Mouse (Mus musculus) CD4-positive helper T cell, adult 2 months (primary cell): ENCODE measurements at regions not wholly inside any gene's neighbourhood (a gene's known extent, or its start where the extent isn't known, plus 50 kb on each side); places are given as distances from the start of the nearest gene placed in this dataset.

Experiments
- DNase-seq: peaks from one replicate; pipeline ENCODE4 v3.0.0-alpha.2; 2012; ENCODE audit warnings: low read depth, missing footprints, low spot score

- DNase-seq = no peak
Measured at GRCm38 (mm10) chr11:52628875-52629274, 135.6 kb upstream of the Fstl4 start.

DNA sequence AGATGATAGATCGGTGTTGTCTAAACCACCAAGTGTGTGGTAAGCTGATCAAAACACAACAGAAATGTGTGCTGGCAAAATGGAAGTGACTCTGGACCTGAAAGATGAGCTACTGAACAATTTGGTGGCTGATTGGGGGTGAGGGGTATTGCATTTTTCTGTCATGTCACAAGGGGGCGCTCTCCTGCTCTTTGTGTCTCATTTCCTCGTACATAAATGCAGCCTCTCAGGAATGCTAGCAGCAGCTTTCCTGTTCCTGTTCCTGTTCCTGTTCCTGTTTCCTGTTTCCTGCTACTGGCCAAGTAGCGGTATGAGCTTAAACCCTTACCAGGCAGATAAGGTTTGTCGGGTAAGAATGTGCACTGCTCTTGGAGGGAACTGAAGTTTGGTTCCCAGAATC lies 134.7 kb upstream of the Fstl4 start:
- no peak for DNase-seq

DNA sequence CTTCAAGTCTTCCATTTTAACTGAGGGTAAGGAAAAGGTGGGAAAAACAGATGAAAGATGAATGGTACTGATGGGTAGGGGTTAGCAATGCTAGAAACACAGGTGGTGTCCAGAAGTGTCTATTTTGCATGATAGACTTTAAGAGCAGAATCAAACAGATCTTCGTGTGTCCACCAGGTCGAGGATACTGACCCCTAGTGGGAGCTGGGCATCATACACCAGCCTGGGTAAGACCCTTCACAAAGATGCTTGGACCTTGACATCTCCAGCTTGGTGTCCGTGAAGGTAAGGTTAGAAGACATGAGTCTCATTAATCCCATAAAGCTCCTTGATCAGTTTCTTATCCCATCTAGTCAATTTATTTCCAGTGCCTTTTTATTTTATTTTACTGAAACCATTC lies 132.9 kb upstream of the Fstl4 start:
- DNase-seq = no peak

DNA sequence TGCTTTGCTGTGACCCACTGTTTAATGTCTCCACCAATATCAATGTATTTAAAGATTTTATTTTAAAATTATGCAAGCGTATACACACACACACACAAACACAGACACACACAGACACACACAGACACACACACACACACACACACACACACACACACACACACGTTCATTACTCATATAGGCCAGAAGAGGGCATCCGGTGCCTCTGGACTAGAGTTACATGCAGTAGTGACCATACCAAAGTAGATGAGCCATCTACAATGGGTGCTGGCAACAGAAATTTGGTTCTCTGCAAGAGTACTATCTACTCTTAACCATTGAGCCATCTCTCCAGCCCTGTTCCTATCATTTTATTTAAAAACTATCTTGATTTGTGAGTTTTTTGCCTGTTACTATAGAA lies 130.2 kb upstream of the Fstl4 start:
- no peak for DNase-seq

- DNase-seq = no peak
Measured at GRCm38 (mm10) chr11:52635716-52636389, 128.6 kb upstream of the Fstl4 start.

DNA sequence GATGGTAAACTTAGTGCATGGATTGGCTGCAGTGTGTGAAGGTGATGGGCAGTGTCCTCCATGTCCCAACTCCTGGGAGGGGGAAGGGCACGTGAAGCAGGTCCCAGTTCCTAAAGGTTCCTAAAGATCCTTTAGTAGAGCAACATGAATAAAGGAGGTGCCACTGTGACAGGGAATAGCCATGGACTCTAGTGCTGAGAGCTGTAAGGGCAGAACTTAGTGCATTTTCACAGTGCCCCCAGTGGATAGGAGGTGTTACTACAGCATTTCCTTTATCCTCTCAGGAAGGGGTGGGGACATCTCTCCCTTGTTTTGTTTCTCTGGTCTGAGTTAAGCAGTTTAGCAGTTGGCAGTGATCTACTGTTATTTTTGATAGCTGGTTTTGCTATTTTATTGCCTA lies 125.5 kb upstream of the Fstl4 start:
- DNase-seq = no peak

DNA sequence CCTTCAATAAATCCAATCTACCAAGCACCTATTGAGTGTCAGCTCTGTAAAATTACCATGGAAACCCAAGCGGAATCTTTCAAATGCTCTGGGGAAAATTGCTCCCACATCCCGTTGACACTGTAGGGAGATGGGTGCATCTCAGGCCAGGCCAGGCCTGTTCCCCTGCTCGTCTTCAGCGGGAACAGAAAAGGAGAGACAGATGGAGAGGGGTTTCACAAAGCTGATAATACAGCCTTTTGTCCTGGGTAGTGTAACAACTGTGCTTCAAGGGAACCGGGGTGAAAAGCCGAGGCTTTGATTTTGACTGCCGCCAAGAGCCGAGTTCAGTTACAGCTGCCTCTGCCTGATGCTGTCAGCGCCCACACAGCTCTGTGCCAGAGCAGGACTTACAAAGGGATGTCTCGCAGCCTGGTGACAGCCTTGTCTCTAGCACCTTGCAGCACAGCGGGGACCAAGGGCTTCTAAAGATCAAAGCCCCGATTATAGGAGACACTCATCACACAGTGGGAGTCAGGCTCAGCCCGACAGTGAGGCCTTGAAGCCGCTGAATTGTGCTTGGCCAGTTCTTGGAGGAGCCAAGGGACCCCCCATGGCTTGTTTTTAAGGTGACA lies 122.6 kb upstream of the Fstl4 start:
- DNase-seq = no peak

- DNase-seq = no peak
Measured at GRCm38 (mm10) chr11:52644081-52644768, 120.2 kb upstream of the Fstl4 start.

DNA sequence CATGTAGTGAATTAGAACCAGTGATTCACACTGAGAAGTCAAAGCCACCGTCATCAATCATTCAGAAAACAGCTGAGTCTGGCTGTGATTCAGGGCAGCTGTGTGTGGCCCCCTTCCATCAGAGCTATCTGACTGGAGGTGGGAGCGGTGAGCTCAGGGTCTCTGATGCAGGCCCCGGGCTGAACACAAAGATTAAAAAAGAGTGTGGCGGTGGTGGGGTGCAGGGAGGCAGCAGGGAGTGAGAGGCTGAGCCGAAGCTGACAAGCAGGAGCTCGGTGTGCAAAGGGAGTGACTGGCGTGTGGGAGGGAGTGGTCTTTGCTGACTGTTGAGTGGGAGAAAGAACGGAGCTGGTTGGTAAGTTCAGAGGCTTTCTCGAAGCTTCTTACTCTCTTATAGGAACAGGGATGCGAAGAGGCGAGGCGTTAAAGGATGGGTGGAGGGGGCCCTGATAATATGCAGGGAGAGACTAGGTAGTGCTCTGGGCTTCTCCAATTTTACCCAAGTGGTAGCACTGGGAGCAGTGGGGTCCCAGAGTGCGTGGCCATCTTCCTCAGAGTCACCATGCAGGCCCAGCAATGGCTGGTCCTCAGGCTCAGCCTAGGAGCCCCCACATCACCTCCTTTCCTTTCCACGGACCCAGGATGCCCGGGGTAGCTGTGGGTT lies 116.1 kb upstream of the Fstl4 start:
- no peak for DNase-seq

DNA sequence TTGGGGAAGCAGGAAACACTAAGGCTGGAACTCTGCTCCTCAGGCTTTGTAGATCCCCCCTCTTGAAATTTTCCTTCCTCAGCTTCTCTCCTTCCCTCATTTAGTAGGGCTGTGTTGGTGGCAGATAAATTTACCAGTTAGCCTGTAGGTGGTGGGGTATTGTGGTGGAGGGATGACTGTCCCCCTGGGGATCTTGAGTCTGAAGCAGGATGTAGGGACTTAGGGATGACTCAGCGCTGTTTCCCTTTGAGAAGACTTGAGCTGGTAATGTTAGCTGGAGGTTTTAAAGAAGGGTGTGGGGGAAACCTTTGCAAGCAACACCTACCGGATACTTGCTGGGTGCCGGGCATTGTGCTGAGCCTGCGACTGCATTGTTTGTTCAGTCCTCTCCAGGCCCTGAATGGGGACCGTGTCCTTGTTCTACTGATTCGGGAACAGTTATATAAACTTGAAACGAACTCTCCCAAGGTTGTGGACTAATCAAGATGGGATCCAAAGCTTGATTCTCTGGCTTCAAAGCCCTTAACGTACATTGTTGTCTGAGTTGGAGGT lies 115.5 kb upstream of the Fstl4 start:
- no peak for DNase-seq

- no peak for DNase-seq
Measured at GRCm38 (mm10) chr11:52654640-52655039, 109.8 kb upstream of the Fstl4 start.

- no peak for DNase-seq
Measured at GRCm38 (mm10) chr11:52655720-52656474, 108.5 kb upstream of the Fstl4 start.

DNA sequence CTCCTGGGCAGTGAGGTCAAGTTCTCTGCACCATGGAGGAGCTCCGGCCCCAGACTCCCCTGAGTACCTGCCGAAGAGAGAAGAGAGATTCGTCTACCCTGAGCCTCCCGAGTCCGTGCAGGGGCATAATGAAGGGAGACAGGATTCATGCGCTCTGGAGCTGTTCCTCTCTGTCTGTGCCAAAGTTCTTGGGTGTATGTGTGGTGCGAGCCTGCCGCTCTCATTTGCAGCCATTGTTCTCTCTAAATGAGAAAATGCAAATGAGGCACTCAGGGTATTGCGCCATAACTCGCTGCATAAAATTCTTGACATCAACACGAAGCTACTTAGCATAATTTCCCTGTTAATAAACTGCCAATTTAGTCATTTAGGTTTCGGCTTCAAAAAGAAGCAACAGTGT lies 103.2 kb upstream of the Fstl4 start:
- DNase-seq = no peak

DNA sequence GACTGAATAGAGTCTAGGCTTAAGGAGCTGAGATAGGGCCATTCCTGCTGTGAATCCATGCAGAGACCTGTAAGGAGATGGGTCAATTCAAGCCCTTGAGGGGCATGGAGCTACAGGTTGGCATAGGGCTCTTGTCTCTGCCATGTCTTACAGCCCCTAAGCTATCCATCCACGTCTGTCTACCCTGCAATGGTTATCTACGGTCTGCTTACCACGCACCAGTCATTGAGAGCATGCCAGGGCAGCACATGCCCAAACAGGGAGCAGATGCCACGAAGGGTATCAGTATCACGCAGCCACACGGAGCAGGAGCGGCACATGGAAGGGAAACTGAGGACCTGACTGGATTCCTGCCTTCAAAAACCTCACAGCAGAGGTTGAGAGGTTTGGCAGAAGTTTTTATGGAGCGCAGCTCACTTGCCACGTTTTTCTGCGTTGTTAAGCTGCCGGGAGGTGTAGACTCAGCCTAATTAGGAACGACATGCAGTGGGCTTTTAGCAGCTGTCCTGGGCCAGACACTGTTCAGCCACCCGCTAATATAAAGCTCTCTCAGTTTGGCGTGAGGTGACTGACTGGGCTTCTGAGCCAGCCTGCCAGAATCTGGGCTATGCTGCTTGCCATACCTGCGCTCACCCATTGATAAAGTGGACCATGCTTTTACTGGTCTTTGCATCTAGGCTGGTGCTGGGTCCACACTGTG lies 102.4 kb upstream of the Fstl4 start:
- DNase-seq = no peak

- no peak for DNase-seq
Measured at GRCm38 (mm10) chr11:52665343-52665742, 99.1 kb upstream of the Fstl4 start.

GRCm38 (mm10) chr11:52675022-52675421 lies 89.4 kb upstream of the Fstl4 start:
- DNase-seq = no peak

GRCm38 (mm10) chr11:52678259-52678658 lies 86.2 kb upstream of the Fstl4 start:
- DNase-seq = no peak

DNA sequence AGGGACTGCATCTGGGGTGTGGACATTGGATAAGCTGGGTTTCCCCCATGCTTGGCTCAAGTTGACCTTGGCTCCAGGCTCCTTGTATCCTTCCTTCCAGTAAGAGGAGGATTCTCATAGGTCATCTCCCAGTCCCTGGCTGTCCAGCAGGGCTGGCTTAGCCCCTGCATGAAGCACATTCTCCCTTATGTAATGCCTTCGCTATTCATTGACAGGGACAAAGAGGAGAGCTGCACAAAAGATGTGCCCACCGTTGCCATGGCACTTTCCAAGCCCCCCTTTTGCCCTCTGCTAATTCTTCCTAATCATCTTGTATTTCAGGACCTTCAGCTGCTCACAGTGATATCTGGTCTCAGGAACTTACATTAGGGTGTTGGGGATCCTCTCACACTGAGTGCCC lies 79.0 kb upstream of the Fstl4 start:
- no peak for DNase-seq

DNA sequence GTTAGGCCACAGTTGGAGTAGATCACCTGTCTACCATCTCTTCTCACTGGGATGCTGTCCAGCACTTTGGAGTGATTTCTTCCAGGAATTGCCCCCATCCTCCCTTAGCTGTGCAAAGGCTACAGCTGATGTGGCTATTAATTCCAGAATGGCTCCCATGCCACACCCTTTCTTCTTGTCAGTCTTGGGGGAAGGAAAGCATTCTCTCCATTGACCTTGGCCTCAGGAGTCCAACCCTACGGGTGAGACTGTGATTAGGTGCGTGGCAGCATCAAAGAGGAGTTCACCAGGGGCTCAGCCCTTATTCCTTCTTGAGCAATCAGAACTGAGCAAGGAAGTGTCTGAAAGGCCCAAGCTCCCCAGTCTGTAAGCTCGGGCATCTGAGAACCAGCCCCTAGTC lies 71.7 kb upstream of the Fstl4 start:
- no peak for DNase-seq

DNA sequence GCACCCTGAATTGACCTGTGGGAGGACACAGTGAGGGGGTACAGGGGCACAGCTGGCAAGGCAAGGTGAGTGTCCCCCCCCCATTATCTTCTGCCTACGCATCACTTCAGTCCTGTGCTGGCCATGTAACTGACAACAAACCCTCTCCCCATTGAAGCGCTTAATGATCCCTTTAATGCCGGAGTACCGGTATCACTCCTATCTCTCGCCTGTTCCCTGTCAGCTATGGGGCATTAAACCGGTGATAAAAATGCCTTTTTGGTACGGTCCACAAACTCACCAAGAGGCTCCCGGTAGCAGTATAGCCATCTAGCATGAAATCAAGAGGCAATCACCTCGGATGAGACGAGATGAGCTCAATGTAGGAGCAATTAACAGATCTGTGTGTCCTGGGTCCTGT lies 62.8 kb upstream of the Fstl4 start:
- DNase-seq = no peak

DNA sequence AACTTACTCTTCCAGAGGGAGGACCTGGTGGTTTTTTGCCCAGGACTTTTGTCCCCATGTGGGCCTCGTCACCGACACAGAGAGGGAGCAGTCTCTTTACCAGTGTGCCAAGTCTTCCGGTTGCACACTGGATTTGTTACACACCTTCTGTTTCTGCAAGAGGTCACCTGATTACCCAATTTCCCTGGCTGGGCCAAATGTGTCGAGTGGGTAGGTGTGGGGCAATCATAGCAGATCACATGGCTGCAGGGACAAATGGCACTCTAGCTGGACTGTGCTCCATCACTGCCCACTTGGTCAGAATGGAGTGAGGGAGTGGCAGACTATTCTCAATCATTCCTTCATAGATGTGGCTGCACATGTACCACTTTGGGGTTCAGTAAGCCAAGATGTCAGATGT lies 61.0 kb upstream of the Fstl4 start:
- DNase-seq = no peak
